Mouse (Mus musculus) erythroblast, embryonic 14.5 days (primary cell): Measurements from ENCODE around the gene Plekho2.

ENCODE experiments used
- GATA1 ChIP-seq: IDR thresholded peaks from 2 replicates; pipeline ENCODE4 v1.6.1; 2012; ENCODE audit warnings: low read length, inconsistent platforms, mixed read lengths
- TAL1 ChIP-seq: IDR thresholded peaks from 3 replicates; pipeline ENCODE4 v1.6.1; 2012; ENCODE audit warnings: low read length, inconsistent platforms, mixed read lengths

GRCm38 (mm10) chr9:65605471-65606136 is 25.8 kb upstream of the Plekho2 start:
- TF ChIP-seq TAL1 = no peak
- no peak for TF ChIP-seq GATA1
